Mouse (Mus musculus): ENCODE results near the gene Usp30.

- no peak for TF ChIP-seq ZC3H11A (IDR thresholded peaks at IDR 0.05; ENCODE audit: borderline replicate concordance, low read depth, low read length)
- 0 out of 2 replicates have a peak, but pooled peaks have one; percentile 44 for TF ChIP-seq CHD2 (IDR thresholded peaks at IDR 0.05; ENCODE audit: low read depth, low read length)
- no peak for TF ChIP-seq MAFK (IDR thresholded peaks at IDR 0.05; ENCODE audit: insufficient read depth, low read depth, low read length)
- TF ChIP-seq ZNF384 (IDR thresholded peaks at IDR 0.05; ENCODE audit: low read depth, low read length), result no peak
- peak; percentile 60; the same call in 1 of the 2 replicates for TF ChIP-seq HCFC1 (IDR thresholded peaks at IDR 0.05; ENCODE audit: borderline replicate concordance, insufficient read depth, low read length)
Observed at GRCm38 (mm10) chr5:114091057-114091807, 26.0 kb downstream of the Usp30 start, which contains the start of gene Svop.
